Mouse (Mus musculus): ENCODE measurements around the gene Txk. TPM values are rescaled to one million over a fixed set of nuclear protein-coding genes. Genes with fewer than 3 reads are reported as not detected.

The Txk gene
- polyA plus RNA-seq (2015; fragmentation: Nextera tagmentation; extraction: Ambion mirVana) = 0.07 TPM in 1 of 2 replicates, not detected in the other

GRCm38 (mm10) chr5:72752585-72752984 is at the start of gene Txk:
Txk (minus strand) TSS chr5:72752777.
- Histone ChIP-seq H3K27me3 (no peaks in the 10 kb centered on the region), H3K4me1 (replicated peaks) (no peaks in the 10 kb centered on the region), H3K9me3 (no peaks in the 10 kb centered on the region), H3K27ac (no peak within 1 kb of the TSS), H3K36me3 (no peaks in the 10 kb centered on the region), H3K9ac (replicated peaks) (no peak within 1 kb of the TSS), H3K4me3 (replicated peaks) (no peak within 1 kb of the TSS), H3K4me2 (replicated peaks) (no peak within 1 kb of the TSS)
- 91% methylated on average over 5 of the region's 5 CpGs for WGBS
- ATAC-seq = no peak

DNA sequence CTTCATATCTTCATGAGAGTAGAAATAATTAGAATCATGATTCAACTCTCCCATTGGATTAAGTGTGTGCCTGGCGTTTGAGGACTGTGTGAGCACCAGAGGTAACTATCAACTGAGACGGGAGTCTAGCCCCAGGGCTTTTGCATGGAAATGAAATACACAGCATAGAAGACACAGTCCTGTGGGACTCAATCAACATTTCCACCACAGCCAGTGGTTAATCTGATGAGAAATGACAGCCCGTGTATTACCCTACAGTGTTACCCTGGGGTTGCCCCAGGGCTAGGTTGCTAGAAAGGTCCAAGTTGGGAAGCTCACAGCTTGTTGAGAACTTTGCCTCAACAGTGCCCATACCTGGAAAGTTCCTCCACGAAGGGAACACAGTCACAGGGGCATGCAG is 46.0 kb upstream of the Txk start:
- no peaks in the 10 kb centered on the region for H3K9me3 ChIP-seq
- no peak overlapping the region for H3K27ac ChIP-seq
- no peaks in the 10 kb centered on the region for H3K27me3 ChIP-seq
- H3K4me2 ChIP-seq (replicated peaks) = no peak overlapping the region
- no peak overlapping the region for H3K9ac ChIP-seq (replicated peaks)
- H3K4me1 ChIP-seq (replicated peaks) = 0 out of 2 replicates have a peak, but pooled peaks cover 5% of the 10 kb centered on the region
- WGBS = 64% methylated on average over 4 of the region's 4 CpGs
- no peak overlapping the region for H3K4me3 ChIP-seq (replicated peaks)
- H3K36me3 ChIP-seq = no peaks in the 10 kb centered on the region
- ATAC-seq = peak; percentile 78

- 69% methylated on average over 14 of the region's 14 CpGs for WGBS
- no peak overlapping the region for H3K4me3 ChIP-seq (replicated peaks)
- H3K9me3 ChIP-seq = no peaks in the 10 kb centered on the region
- 0 out of 2 replicates have a peak overlapping the region, but pooled peaks have one; percentile 16 for H3K9ac ChIP-seq (replicated peaks)
- H3K27ac ChIP-seq = no peak overlapping the region
- 0 out of 2 replicates have a peak, but pooled peaks cover 5% of the 10 kb centered on the region for H3K4me1 ChIP-seq (replicated peaks)
- H3K4me2 ChIP-seq (replicated peaks) = 0 out of 2 replicates have a peak overlapping the region, but pooled peaks have one; percentile 6
- no peak for ATAC-seq
- H3K36me3 ChIP-seq = no peaks in the 10 kb centered on the region
- no peaks in the 10 kb centered on the region for H3K27me3 ChIP-seq
These were observed 43.6 kb upstream of the Txk start for GRCm38 (mm10) chr5:72796186-72796613.

GRCm38 (mm10) chr5:72793309-72793850 is 40.8 kb upstream of the Txk start:
- WGBS = 87% methylated on average over 3 of the region's 3 CpGs
- Histone ChIP-seq H3K27me3 (no peaks in the 10 kb centered on the region), H3K4me3 (replicated peaks) (no peak overlapping the region), H3K9me3 (no peaks in the 10 kb centered on the region), H3K27ac (no peak overlapping the region), H3K36me3 (no peaks in the 10 kb centered on the region), H3K4me1 (replicated peaks) (0 out of 2 replicates have a peak, but pooled peaks cover 5% of the 10 kb centered on the region), H3K9ac (replicated peaks) (no peak overlapping the region), H3K4me2 (replicated peaks) (no peak overlapping the region)
- ATAC-seq = no peak

GRCm38 (mm10) chr5:72791789-72792188 is 39.2 kb upstream of the Txk start:
- H3K27ac ChIP-seq = no peak overlapping the region
- H3K36me3 ChIP-seq = no peaks in the 10 kb centered on the region
- no peak overlapping the region for H3K4me3 ChIP-seq (replicated peaks)
- H3K9ac ChIP-seq (replicated peaks) = no peak overlapping the region
- ATAC-seq = no peak
- H3K27me3 ChIP-seq = no peaks in the 10 kb centered on the region
- no peak overlapping the region for H3K4me2 ChIP-seq (replicated peaks)
- H3K4me1 ChIP-seq (replicated peaks) = 0 out of 2 replicates have a peak, but pooled peaks cover 5% of the 10 kb centered on the region
- WGBS = 24% methylated on average over 6 of the region's 6 CpGs
- no peaks in the 10 kb centered on the region for H3K9me3 ChIP-seq

DNA sequence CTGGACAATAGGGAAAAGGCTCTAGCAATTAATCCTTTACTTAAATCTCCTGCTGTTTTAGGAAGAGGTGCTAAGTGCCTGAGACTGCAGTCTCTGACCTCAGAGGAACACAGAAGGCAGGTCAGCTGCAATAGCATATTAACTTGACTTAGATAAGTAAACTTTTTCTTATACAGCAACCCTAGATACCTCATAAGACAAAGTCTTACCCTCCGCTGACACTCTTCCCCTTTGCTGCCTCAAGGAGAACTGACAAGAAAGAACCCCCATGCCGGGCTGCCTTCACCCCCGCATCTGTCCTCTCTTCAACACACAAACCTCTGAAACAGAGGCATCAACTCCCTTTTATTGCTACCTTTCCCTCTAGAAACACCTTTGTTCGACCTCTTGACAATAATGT is 38.8 kb upstream of the Txk start:
- WGBS = 63% methylated on average over 4 of the region's 4 CpGs
- H3K4me1 ChIP-seq (replicated peaks) = 0 out of 2 replicates have a peak, but pooled peaks cover 5% of the 10 kb centered on the region

DNA sequence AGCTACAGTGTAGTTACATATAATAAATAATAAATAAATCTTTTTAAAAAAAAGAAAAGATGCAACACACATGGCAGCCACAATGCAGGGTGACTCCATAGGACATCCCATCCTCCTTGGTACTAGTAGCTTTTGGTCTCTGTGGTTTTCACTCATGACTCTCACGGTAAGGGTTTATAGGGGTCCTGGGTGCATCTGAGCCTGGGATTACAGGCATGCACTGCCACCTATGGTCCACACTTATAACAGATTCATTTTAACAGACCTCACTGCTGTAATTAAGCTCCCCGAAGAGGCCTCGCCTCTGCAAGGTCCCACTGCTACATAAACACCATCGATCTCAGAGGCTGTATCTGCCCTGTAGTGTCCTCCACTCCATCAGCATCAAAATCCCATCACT is 32.9 kb upstream of the Txk start:
- Histone ChIP-seq H3K9me3 (no peaks in the 10 kb centered on the region), H3K27me3 (no peaks in the 10 kb centered on the region), H3K36me3 (no peaks in the 10 kb centered on the region), H3K9ac (replicated peaks) (no peak overlapping the region), H3K4me2 (replicated peaks) (no peak overlapping the region), H3K4me3 (replicated peaks) (no peak overlapping the region), H3K27ac (no peak overlapping the region), H3K4me1 (replicated peaks) (no peaks in the 10 kb centered on the region)
- ATAC-seq = no peak
- 79% methylated on average over 4 of the region's 4 CpGs for WGBS

More for the DNA sequence above, 38.8 kb upstream of the Txk start:
- Histone ChIP-seq H3K4me2 (replicated peaks) (no peak overlapping the region), H3K36me3 (no peaks in the 10 kb centered on the region), H3K9ac (replicated peaks) (no peak overlapping the region), H3K4me3 (replicated peaks) (no peak overlapping the region), H3K27ac (no peak overlapping the region), H3K27me3 (no peaks in the 10 kb centered on the region), H3K9me3 (no peaks in the 10 kb centered on the region)
- no peak for ATAC-seq

- Histone ChIP-seq H3K9me3 (no peaks in the 10 kb centered on the region), H3K4me3 (replicated peaks) (no peak overlapping the region), H3K27ac (no peak overlapping the region), H3K4me1 (replicated peaks) (no peaks in the 10 kb centered on the region), H3K36me3 (no peaks in the 10 kb centered on the region), H3K4me2 (replicated peaks) (no peak overlapping the region), H3K9ac (replicated peaks) (no peak overlapping the region), H3K27me3 (no peaks in the 10 kb centered on the region)
- 82% methylated on average over 3 of the region's 3 CpGs for WGBS
- ATAC-seq = no peak
These were observed 32.1 kb upstream of the Txk start for GRCm38 (mm10) chr5:72784719-72785118.

GRCm38 (mm10) chr5:72783957-72784356 is 31.4 kb upstream of the Txk start:
- Histone ChIP-seq H3K27ac (no peak overlapping the region), H3K36me3 (no peaks in the 10 kb centered on the region), H3K9me3 (no peaks in the 10 kb centered on the region), H3K9ac (replicated peaks) (no peak overlapping the region), H3K4me2 (replicated peaks) (no peak overlapping the region), H3K27me3 (no peaks in the 10 kb centered on the region), H3K4me3 (replicated peaks) (no peak overlapping the region), H3K4me1 (replicated peaks) (no peaks in the 10 kb centered on the region)
- 93% methylated on average over 8 of the region's 8 CpGs for WGBS
- ATAC-seq = no peak

DNA sequence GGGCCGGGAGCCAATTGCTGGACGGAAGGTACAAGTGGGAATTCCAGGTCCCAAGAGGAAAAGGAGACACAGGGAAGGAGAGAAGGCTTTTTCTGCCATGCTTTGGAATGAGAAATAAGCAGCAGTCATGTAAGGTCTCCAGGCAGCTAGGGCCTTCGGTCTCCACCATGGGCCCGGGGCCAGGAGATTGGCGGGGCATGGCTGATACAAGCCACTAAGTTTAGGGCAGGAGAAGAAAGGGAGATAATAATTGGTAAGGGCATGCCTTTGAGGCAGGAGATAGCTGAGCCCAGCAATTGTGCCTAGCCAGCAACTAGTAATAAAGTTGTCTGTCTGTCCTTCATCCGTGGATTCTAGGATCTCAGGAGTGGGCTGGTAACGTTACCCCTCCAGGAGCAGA is 30.5 kb upstream of the Txk start:
- no peak overlapping the region for H3K9ac ChIP-seq (replicated peaks)
- H3K27me3 ChIP-seq = no peaks in the 10 kb centered on the region
- no peaks in the 10 kb centered on the region for H3K36me3 ChIP-seq
- 95% methylated on average over 7 of the region's 7 CpGs for whole genome bisulfite sequencing
- H3K9me3 ChIP-seq = no peaks in the 10 kb centered on the region
- ATAC-seq = no peak
- H3K4me3 ChIP-seq (replicated peaks) = no peak overlapping the region
- H3K4me2 ChIP-seq (replicated peaks) = no peak overlapping the region
- no peaks in the 10 kb centered on the region for H3K4me1 ChIP-seq (replicated peaks)
- no peak overlapping the region for H3K27ac ChIP-seq

- no peak for ATAC-seq
- Histone ChIP-seq H3K4me2 (replicated peaks) (no peak overlapping the region), H3K9ac (replicated peaks) (no peak overlapping the region), H3K4me1 (replicated peaks) (no peaks in the 10 kb centered on the region), H3K9me3 (no peaks in the 10 kb centered on the region), H3K36me3 (no peaks in the 10 kb centered on the region), H3K4me3 (replicated peaks) (no peak overlapping the region), H3K27me3 (no peaks in the 10 kb centered on the region), H3K27ac (no peak overlapping the region)
- WGBS = 89% methylated on average over 11 of the region's 11 CpGs
These were observed 29.2 kb upstream of the Txk start for GRCm38 (mm10) chr5:72781776-72782175.

GRCm38 (mm10) chr5:72776595-72776994 is 24.0 kb upstream of the Txk start:
- Histone ChIP-seq H3K27me3 (no peaks in the 10 kb centered on the region), H3K4me2 (replicated peaks) (no peak overlapping the region), H3K36me3 (no peaks in the 10 kb centered on the region), H3K27ac (no peak overlapping the region), H3K4me1 (replicated peaks) (no peaks in the 10 kb centered on the region), H3K9me3 (no peaks in the 10 kb centered on the region), H3K9ac (replicated peaks) (no peak overlapping the region), H3K4me3 (replicated peaks) (no peak overlapping the region)
- no peak for ATAC-seq
- 86% methylated on average over 2 of the region's 2 CpGs for WGBS

DNA sequence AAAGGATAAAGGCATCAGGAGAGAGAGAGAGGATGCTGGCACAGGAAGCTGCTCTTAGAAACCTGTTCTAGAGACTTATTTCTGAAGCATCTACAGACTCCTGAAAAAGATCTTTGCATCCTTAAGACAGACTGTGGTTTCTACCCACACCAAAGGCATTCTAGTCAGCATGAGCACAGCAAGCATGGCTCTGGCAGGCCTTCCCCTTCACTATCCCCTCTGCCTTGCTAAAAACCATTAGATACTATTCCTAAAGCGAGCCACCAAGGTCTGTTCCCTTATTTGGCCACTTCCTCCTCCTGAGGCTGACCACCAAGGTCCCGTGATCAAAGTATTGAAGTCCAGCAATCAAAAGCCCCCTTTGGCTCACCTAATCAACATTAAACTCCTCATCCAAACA is 23.6 kb upstream of the Txk start:
- Histone ChIP-seq H3K27ac (no peak overlapping the region), H3K4me3 (replicated peaks) (no peak overlapping the region), H3K9me3 (no peaks in the 10 kb centered on the region), H3K36me3 (no peaks in the 10 kb centered on the region), H3K4me2 (replicated peaks) (no peak overlapping the region), H3K9ac (replicated peaks) (no peak overlapping the region), H3K27me3 (no peaks in the 10 kb centered on the region), H3K4me1 (replicated peaks) (no peaks in the 10 kb centered on the region)
- ATAC-seq = no peak
- WGBS = 83% methylated on average over 2 of the region's 2 CpGs

Data from midbrain, embryonic 13.5 days (tissue).